Mouse (Mus musculus) cerebellum, adult 2 months (tissue): ENCODE measurements around the gene Tnr. TPM values are rescaled to one million over a fixed set of nuclear protein-coding genes. Genes with fewer than 3 reads are reported as not detected.

Source experiments
- DNase-seq, 2 experiments: peaks; one replicate each; pipeline ENCODE4 v3.0.0; 2021
- H3K27ac ChIP-seq: fragments of 200-500 bp; 2 replicates; pipeline ENCODE4 v1.5.1; 2012; ENCODE audit warnings: low read length, control low read depth, inconsistent platforms; ENCODE audit not compliant: insufficient read depth
- H3K27me3 ChIP-seq: fragments of 200-500 bp; 2 replicates; pipeline ENCODE4 v1.6.1; 2012; ENCODE audit warnings: inconsistent platforms, mild to moderate bottlenecking, low read length, moderate library complexity; ENCODE audit not compliant: control insufficient read depth, insufficient read depth
- H3K4me1 ChIP-seq: fragments of 200-500 bp; 2 replicates; pipeline ENCODE4 v1.6.1; 2011; ENCODE audit warnings: low read length; ENCODE audit not compliant: control insufficient read depth, insufficient read depth
- H3K4me3 ChIP-seq: fragments of 200-500 bp; replicated peaks from 2 replicates; pipeline ENCODE3; 2011; ENCODE audit warnings: mild to moderate bottlenecking, low read depth, low read length, control low read depth; ENCODE audit not compliant: insufficient read depth
- CTCF ChIP-seq: fragments of 200-500 bp; IDR thresholded peaks from 2 replicates; pipeline ENCODE4 v1.5.1; 2011; ENCODE audit warnings: low read depth, mild to moderate bottlenecking, control low read depth, low read length, moderate library complexity, borderline replicate concordance; ENCODE audit not compliant: insufficient read depth
- POLR2A ChIP-seq: fragments of 200-500 bp; IDR thresholded peaks from 2 replicates; pipeline ENCODE4 v1.6.1; 2011; ENCODE audit warnings: low read length, control low read depth, borderline replicate concordance; ENCODE audit not compliant: insufficient read depth
- WGBS: fragments of 180-500 bp; shearing (Covaris S2); methylation state at CpG from one replicate; pipeline ENCODE4 v1.1.7; 2018; 5-methylcytosine and 5-hydroxymethylcytosine counted together
- polyA plus RNA-seq: library from polyadenylated mRNA; depleted of rRNA; stranded (reverse); fragments of >200 nt; gene quantifications from 2 replicates; pipeline ENCODE4 v1.2.3, GENCODE M21; 2012

The Tnr gene
- polyA plus RNA-seq, 1 experiment: 22.7 TPM

GRCm38 (mm10) chr1:159735099-159735498, 211.5 kb downstream of the Tnr start:
- DNase-seq: no peak
- no peak overlapping the region for H3K4me3 ChIP-seq
- no peaks in the 10 kb centered on the region for H3K27me3 ChIP-seq
- TF ChIP-seq POLR2A (no peak), CTCF (no peak)
- no peaks in the 10 kb centered on the region for H3K4me1 ChIP-seq
- WGBS: 92% methylated on average over 3 of the region's 3 CpGs
- no peak overlapping the region for H3K27ac ChIP-seq

- no peaks in the 10 kb centered on the region for H3K27me3 ChIP-seq
- H3K4me1 ChIP-seq: peaks cover 5% of the 10 kb centered on the region
- H3K4me3 ChIP-seq: no peak overlapping the region
- TF ChIP-seq CTCF (no peak), POLR2A (no peak)
- 53% methylated on average over 3 of the region's 3 CpGs for WGBS
- no peak for DNase-seq
- no peak overlapping the region for H3K27ac ChIP-seq
Observed at GRCm38 (mm10) chr1:159739478-159739877, 215.9 kb downstream of the Tnr start.

DNA sequence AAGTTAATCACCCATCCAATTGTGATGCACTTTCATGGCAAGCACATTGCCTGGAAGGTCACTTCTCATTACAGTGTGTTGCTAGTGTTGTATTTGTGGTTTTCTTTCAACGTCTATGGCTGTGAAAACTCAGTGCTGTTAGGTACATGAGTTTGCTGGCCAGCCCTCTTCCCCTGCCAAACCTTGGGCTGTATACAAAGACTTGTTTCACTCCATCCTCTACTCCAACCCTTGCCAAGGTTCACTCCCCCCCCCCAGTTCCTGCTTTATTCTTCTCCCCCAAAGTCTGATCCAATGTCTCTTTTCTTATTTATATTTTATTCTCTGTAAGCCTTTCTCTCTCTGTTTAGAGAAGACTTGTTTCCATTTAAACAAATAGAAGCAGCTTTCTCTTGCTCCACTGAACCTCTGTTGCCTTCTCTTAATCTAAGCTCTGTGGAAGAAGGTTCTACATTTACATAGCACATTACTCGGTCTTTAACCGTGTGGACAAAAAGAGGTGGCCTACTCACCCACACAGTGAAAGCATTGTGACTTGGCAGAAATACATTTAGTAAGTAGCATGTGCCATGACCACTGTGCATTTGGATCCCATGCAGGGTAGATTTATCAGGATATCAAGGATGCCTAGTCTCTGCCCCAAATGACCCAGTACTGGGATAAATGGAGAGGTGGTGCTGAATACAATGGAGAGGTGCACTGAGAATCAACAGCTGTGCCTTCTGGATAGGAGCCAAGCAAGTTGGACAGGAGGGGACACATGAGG, 217.9 kb downstream of the Tnr start:
- peaks cover 7% of the 10 kb centered on the region for H3K4me1 ChIP-seq
- no peak overlapping the region for H3K27ac ChIP-seq
- WGBS: 68% methylated on average over 3 of the region's 3 CpGs
- no peak for TF ChIP-seq POLR2A
- no peak for TF ChIP-seq CTCF
- no peak overlapping the region for H3K4me3 ChIP-seq
- no peaks in the 10 kb centered on the region for H3K27me3 ChIP-seq
- DNase-seq: no peak

GRCm38 (mm10) chr1:159742003-159742274, 218.4 kb downstream of the Tnr start:
- no peak overlapping the region for H3K27ac ChIP-seq
- DNase-seq: no peak
- H3K27me3 ChIP-seq: no peaks in the 10 kb centered on the region
- WGBS: 59% methylated on average over 3 of the region's 3 CpGs
- H3K4me3 ChIP-seq: no peak overlapping the region
- H3K4me1 ChIP-seq: peaks cover 7% of the 10 kb centered on the region
- no peak for TF ChIP-seq CTCF
- no peak for TF ChIP-seq POLR2A

- Histone ChIP-seq H3K4me1 (peaks cover 7% of the 10 kb centered on the region), H3K27ac (no peak overlapping the region), H3K4me3 (no peak overlapping the region), H3K27me3 (no peaks in the 10 kb centered on the region)
- TF ChIP-seq CTCF: no peak
- TF ChIP-seq POLR2A: no peak
- WGBS: 55% methylated on average over 2 of the region's 2 CpGs
- peak in 1 of 2 experiments; percentile 25 for DNase-seq
Observed at GRCm38 (mm10) chr1:159743744-159744253, 220.2 kb downstream of the Tnr start.

GRCm38 (mm10) chr1:159745311-159745710, 221.7 kb downstream of the Tnr start:
- H3K4me3 ChIP-seq: no peak overlapping the region
- DNase-seq: no peak
- no peaks in the 10 kb centered on the region for H3K27me3 ChIP-seq
- TF ChIP-seq POLR2A: no peak
- no peak for TF ChIP-seq CTCF
- whole genome bisulfite sequencing: 55% methylated on average over 2 of the region's 2 CpGs
- no peak overlapping the region for H3K27ac ChIP-seq
- H3K4me1 ChIP-seq: peaks cover 7% of the 10 kb centered on the region

DNA sequence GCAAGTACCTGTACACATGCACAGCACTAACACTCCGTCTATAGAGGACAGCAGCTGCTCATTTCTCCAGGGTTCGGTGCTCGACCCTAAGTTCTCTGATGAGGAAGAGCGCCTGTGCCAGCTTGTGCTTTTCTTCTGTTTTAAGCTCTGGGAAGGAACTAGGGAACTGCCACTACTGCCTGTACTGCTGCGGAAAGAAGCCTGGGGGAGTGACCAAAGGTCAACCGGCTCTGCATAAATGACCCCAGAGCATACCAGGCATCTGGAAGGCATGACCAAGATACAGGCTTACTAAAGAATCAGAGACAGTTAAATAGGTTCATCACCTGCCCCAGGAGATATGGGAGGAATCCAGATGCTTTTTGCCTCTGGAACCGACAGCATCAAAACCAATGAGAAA, 224.4 kb downstream of the Tnr start:
- Histone ChIP-seq H3K4me1 (peaks cover 7% of the 10 kb centered on the region), H3K27ac (no peak overlapping the region), H3K4me3 (no peak overlapping the region), H3K27me3 (no peaks in the 10 kb centered on the region)
- TF ChIP-seq POLR2A: no peak
- TF ChIP-seq CTCF: no peak
- 78% methylated on average over 7 of the region's 7 CpGs for WGBS
- no peak for DNase-seq

GRCm38 (mm10) chr1:159750411-159750810, 226.8 kb downstream of the Tnr start:
- no peak overlapping the region for H3K4me3 ChIP-seq

More at GRCm38 (mm10) chr1:159750411-159750810, 226.8 kb downstream of the Tnr start:
- DNase-seq: no peak
- WGBS: 68% methylated on average over 5 of the region's 5 CpGs
- Histone ChIP-seq H3K27ac (no peak overlapping the region), H3K4me1 (no peaks in the 10 kb centered on the region), H3K27me3 (no peaks in the 10 kb centered on the region)
- no peak for TF ChIP-seq CTCF
- TF ChIP-seq POLR2A: no peak
